8 mouse cellular contexts compared by ENCODE assay signal in the genomic region with DNA sequence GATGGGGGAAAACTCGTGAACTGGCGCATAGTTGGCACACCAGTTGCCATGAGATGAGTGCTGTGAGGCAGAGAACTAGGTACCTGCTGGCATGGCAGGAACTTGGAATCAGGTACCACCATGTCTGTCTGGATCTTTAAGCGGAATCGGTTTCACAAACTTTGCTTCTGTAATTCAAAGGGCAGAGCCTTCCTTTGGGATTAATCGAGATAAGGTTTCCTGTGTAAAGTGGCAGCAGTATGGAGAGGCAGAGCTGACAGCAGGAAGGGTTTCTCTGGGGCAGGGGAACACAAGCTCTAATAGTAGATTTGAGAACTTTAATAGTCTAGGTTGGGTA. TPM values are rescaled to one million over a fixed set of nuclear protein-coding genes. Genes with fewer than 3 reads are reported as not detected.
DNase-seq lines count a peak whose midpoint lies in the region; ATAC-seq and TF ChIP-seq lines count a peak whose summit lies in the region.

No protein-coding gene starts in this region.

- under 1% methylated on average over 5 of the region's 5 CpGs for WGBS in forebrain, embryonic 10.5 days
- 5% methylated on average over 5 of the region's 5 CpGs for WGBS in limb, embryonic 12.5 days
- 0% methylated on average over 5 of the region's 5 CpGs for WGBS in stomach, embryonic 14.5 days

- H3K4me1 ChIP-seq in testis, adult 2 months (ENCODE audit: control insufficient read depth, insufficient read depth, low read length) = peaks cover 3% of the 10 kb centered on the region; the same call in 1 of the 2 replicates
- peaks cover 32% of the 10 kb centered on the region for H3K4me1 ChIP-seq in forebrain, embryonic 10.5 days
- H3K4me1 ChIP-seq in limb, embryonic 12.5 days (replicated peaks) = peaks cover 15% of the 10 kb centered on the region
- H3K4me1 ChIP-seq in stomach, embryonic 14.5 days (ENCODE audit: control insufficient read depth, insufficient read depth, low read length) = peaks cover 12% of the 10 kb centered on the region; the same call in 1 of the 2 replicates

- 0 out of 2 replicates have a peak, but pooled peaks cover 2% of the 10 kb centered on the region for H3K36me3 ChIP-seq in testis, adult 2 months (ENCODE audit: control insufficient read depth, insufficient read depth, low read length)
- H3K36me3 ChIP-seq in forebrain, embryonic 10.5 days (replicated peaks) = peaks cover 35% of the 10 kb centered on the region
- H3K36me3 ChIP-seq in limb, embryonic 12.5 days = peaks cover 21% of the 10 kb centered on the region
- peaks cover 11% of the 10 kb centered on the region for H3K36me3 ChIP-seq in stomach, embryonic 14.5 days (ENCODE audit: control insufficient read depth, insufficient read depth, low read length)

- H3K9me3 ChIP-seq in forebrain, embryonic 10.5 days = no peaks in the 10 kb centered on the region
- H3K9me3 ChIP-seq in limb, embryonic 12.5 days = no peaks in the 10 kb centered on the region
- no peaks in the 10 kb centered on the region for H3K9me3 ChIP-seq in stomach, embryonic 14.5 days (ENCODE audit: control insufficient read depth, low read depth, low read length)

- no peak for TF ChIP-seq POLR2A in testis, adult 2 months (IDR thresholded peaks at IDR 0.05; ENCODE audit: control insufficient read depth, low read depth, low read length)

- no peak for DNase-seq in testis, postnatal 14 days (ENCODE audit: low spot score)
- DNase-seq in forebrain, embryonic 10.5 days (ENCODE audit: extremely low spot score, low spot score) = no peak
- DNase-seq in embryo, embryonic 11 days = no peak
- DNase-seq in urinary bladder, postnatal 10 days (ENCODE audit: low spot score) = no peak
- no peak for DNase-seq in frontal cortex, postnatal 14 days (ENCODE audit: low spot score in 2 of 2)

- no peak for ATAC-seq in limb, embryonic 12.5 days (ENCODE audit: insufficient number of reproducible peaks, insufficient read depth, low FRiP score, low TSS enrichment, low read depth)
- ATAC-seq in stomach, embryonic 14.5 days (ENCODE audit: insufficient number of reproducible peaks, insufficient read depth, low FRiP score, low read depth) = no peak

- TF ChIP-seq CTCF in testis, adult 2 months (IDR thresholded peaks at IDR 0.05; ENCODE audit: control insufficient read depth, insufficient read depth, insufficient replicate concordance, low read depth, low read length) = no peak

- no peaks in the 10 kb centered on the region for H3K27me3 ChIP-seq in testis, adult 2 months (ENCODE audit: control insufficient read depth, insufficient read depth, low read length)
- H3K27me3 ChIP-seq in forebrain, embryonic 10.5 days (ENCODE audit: poor library complexity, severe bottlenecking) = no peaks in the 10 kb centered on the region
- H3K27me3 ChIP-seq in limb, embryonic 12.5 days = no peaks in the 10 kb centered on the region
- H3K27me3 ChIP-seq in stomach, embryonic 14.5 days (ENCODE audit: control insufficient read depth, insufficient read depth, low read length) = no peaks in the 10 kb centered on the region

- H3K27ac ChIP-seq in testis, adult 2 months (ENCODE audit: control insufficient read depth, insufficient read depth, low read depth, low read length) = 0 out of 2 replicates have a peak overlapping the region, but pooled peaks have one; percentile 48
- peak overlapping the region; percentile 92 for H3K27ac ChIP-seq in forebrain, embryonic 10.5 days
- no peak overlapping the region for H3K27ac ChIP-seq in limb, embryonic 12.5 days
- H3K27ac ChIP-seq in stomach, embryonic 14.5 days (ENCODE audit: low read length) = no peak overlapping the region

- peak overlapping the region; percentile 81 for H3K9ac ChIP-seq in limb, embryonic 12.5 days (replicated peaks)
- H3K9ac ChIP-seq in stomach, embryonic 14.5 days (replicated peaks; ENCODE audit: low read depth, low read length) = peak overlapping the region; percentile 60

- H3K4me2 ChIP-seq in limb, embryonic 12.5 days = peak overlapping the region; percentile 79
- H3K4me2 ChIP-seq in stomach, embryonic 14.5 days (replicated peaks; ENCODE audit: low read depth, low read length) = peak overlapping the region; percentile 54

- peak overlapping the region; percentile 90 for H3K4me3 ChIP-seq in testis, adult 2 months (ENCODE audit: control insufficient read depth, low read depth, low read length)
- H3K4me3 ChIP-seq in forebrain, embryonic 10.5 days = peak overlapping the region; percentile 65
- H3K4me3 ChIP-seq in limb, embryonic 12.5 days (replicated peaks) = peak overlapping the region; percentile 67
- peak overlapping the region; percentile 43 for H3K4me3 ChIP-seq in stomach, embryonic 14.5 days (ENCODE audit: low read depth, low read length)

RNA-seq across cellular contexts. Expression of a gene that starts 5.7 kb away (rescaled TPM):
- polyA plus RNA-seq in testis, adult 2 months (2012; rRNA removed) = 0.05 and 0.07 TPM in 2 replicates
- polyA plus RNA-seq in forebrain, embryonic 10.5 days (2016; fragmentation: Nextera tagmentation; extraction: Ambion mirVana) = 0.15 and 0.19 TPM in 2 replicates
- polyA plus RNA-seq in limb, embryonic 12.5 days (2016; fragmentation: Nextera tagmentation; extraction: Ambion mirVana) = 0.63 and 0.88 TPM in 2 replicates
- polyA plus RNA-seq in stomach, embryonic 14.5 days (2014; fragmentation: Nextera tagmentation; extraction: Ambion mirVana) = 0.14 TPM in 1 of 2 replicates, not detected in the other

RNA-seq across cellular contexts. Expression of a gene that starts 6.6 kb away (rescaled TPM):
- polyA plus RNA-seq in testis, adult 2 months (2012; rRNA removed) = 252 and 263 TPM in 2 replicates
- polyA plus RNA-seq in forebrain, embryonic 10.5 days (2016; fragmentation: Nextera tagmentation; extraction: Ambion mirVana) = 66.4 and 67.0 TPM in 2 replicates
- polyA plus RNA-seq in limb, embryonic 12.5 days (2016; fragmentation: Nextera tagmentation; extraction: Ambion mirVana) = 56.1 and 62.6 TPM in 2 replicates
- 68.6 and 72.3 TPM in 2 replicates for polyA plus RNA-seq in stomach, embryonic 14.5 days (2014; fragmentation: Nextera tagmentation; extraction: Ambion mirVana)

RNA-seq across cellular contexts. Expression of a gene that starts 10.2 kb away (rescaled TPM):
- polyA plus RNA-seq in testis, adult 2 months (2012; rRNA removed) = 27.8 and 32.1 TPM in 2 replicates
- 16.4 and 16.6 TPM in 2 replicates for polyA plus RNA-seq in forebrain, embryonic 10.5 days (2016; fragmentation: Nextera tagmentation; extraction: Ambion mirVana)
- polyA plus RNA-seq in limb, embryonic 12.5 days (2016; fragmentation: Nextera tagmentation; extraction: Ambion mirVana) = 11.8 and 13.7 TPM in 2 replicates
- polyA plus RNA-seq in stomach, embryonic 14.5 days (2014; fragmentation: Nextera tagmentation; extraction: Ambion mirVana) = 15.9 and 16.7 TPM in 2 replicates

Comparison
In these comparisons a context has a peak if more than half of its experiments do, and no peak if none do; other contexts are left out.
1. H3K27ac ChIP-seq: peak in testis, adult 2 months (single experiment) and forebrain, embryonic 10.5 days (single experiment); none in limb, embryonic 12.5 days (single experiment) and stomach, embryonic 14.5 days (single experiment).
2. Peak in every context shown above with its lines, with median percentiles within 50 percentile points of each other: H3K4me3 ChIP-seq.